9 mouse cellular contexts compared by ENCODE assay signal in genomic region chr6:33405562-33406275, GRCm38 (mm10).
DNase-seq lines count a peak whose midpoint lies in the region; ATAC-seq and TF ChIP-seq lines count a peak whose summit lies in the region.
"Had no signal": no experiment of that assay in that cellular context is flagged by ENCODE, and none has a peak within 500 bp of the region (broad histone marks: within the 10 kb centered on the region; RNA-seq: fewer than 3 reads in every experiment).

No protein-coding gene starts in this region.

- no peak for ATAC-seq in hindbrain, embryonic 11.5 days (ENCODE audit: low FRiP score)
- no peak for ATAC-seq in hindbrain, embryonic 16.5 days
- no peak for ATAC-seq in erythroid progenitor cell, adult 5-6 weeks (replicated peaks; ENCODE audit: low FRiP score, poor library complexity, severe bottlenecking)

- peak; percentile 63 for TF ChIP-seq CTCF in cortical plate, adult 2 months (IDR thresholded peaks at IDR 0.05; ENCODE audit: extremely low read depth, insufficient read depth, low read length)

- no peak for TF ChIP-seq POLR2A in cortical plate, adult 2 months (IDR thresholded peaks at IDR 0.05; ENCODE audit: extremely low read depth, insufficient read depth, low read length)

- WGBS in hindbrain, embryonic 11.5 days, result 68% methylated on average over 4 of the region's 4 CpGs
- 57% methylated on average over 4 of the region's 4 CpGs for WGBS in hindbrain, embryonic 16.5 days

- H3K36me3 ChIP-seq in hindbrain, embryonic 11.5 days (ENCODE audit: control insufficient read depth, insufficient read depth, low read length), result no peaks in the 10 kb centered on the region
- H3K36me3 ChIP-seq in hindbrain, embryonic 16.5 days (ENCODE audit: control insufficient read depth, insufficient read depth, low read length), result no peaks in the 10 kb centered on the region

- H3K4me2 ChIP-seq in hindbrain, embryonic 11.5 days (replicated peaks; ENCODE audit: low read depth, low read length), result no peak overlapping the region
- H3K4me2 ChIP-seq in hindbrain, embryonic 16.5 days (ENCODE audit: low read length), result no peak overlapping the region

- no peaks in the 10 kb centered on the region for H3K9me3 ChIP-seq in hindbrain, embryonic 11.5 days (ENCODE audit: control insufficient read depth, low read length)
- no peaks in the 10 kb centered on the region for H3K9me3 ChIP-seq in hindbrain, embryonic 16.5 days (ENCODE audit: control insufficient read depth, low read length)

- H3K9ac ChIP-seq in hindbrain, embryonic 11.5 days (ENCODE audit: low read depth, low read length), result no peak overlapping the region
- no peak overlapping the region for H3K9ac ChIP-seq in hindbrain, embryonic 16.5 days (ENCODE audit: low read depth, low read length)

- H3K27ac ChIP-seq in hindbrain, embryonic 11.5 days (ENCODE audit: low read depth, low read length), result no peak overlapping the region
- no peak overlapping the region; the same call in 1 of the 2 replicates for H3K27ac ChIP-seq in hindbrain, embryonic 16.5 days (ENCODE audit: low read depth, low read length)
- no peak overlapping the region for H3K27ac ChIP-seq in cortical plate, adult 2 months (ENCODE audit: insufficient read depth, low read length)

- no peak overlapping the region for H3K4me3 ChIP-seq in hindbrain, embryonic 11.5 days (ENCODE audit: low read depth, low read length)
- H3K4me3 ChIP-seq in hindbrain, embryonic 16.5 days (ENCODE audit: low read length), result no peak overlapping the region
- no peak overlapping the region for H3K4me3 ChIP-seq in cortical plate, adult 2 months (ENCODE audit: insufficient read depth, low read length)

- peak; percentile 13 for DNase-seq in hindbrain, embryonic 11.5 days (ENCODE audit: low spot score)
- peak; percentile 29 for DNase-seq in right cerebral cortex, adult 18-20 months
- DNase-seq in right cerebral cortex, postnatal 36 days (ENCODE audit: low spot score in 2 of 2), result no peak
- DNase-seq in urinary bladder, postnatal 36 days (ENCODE audit: low spot score in 2 of 2), result no peak
- DNase-seq: gastrocnemius, postnatal 10 days; thymus, postnatal 36 days had no signal

- H3K4me1 ChIP-seq in hindbrain, embryonic 11.5 days (replicated peaks; ENCODE audit: control insufficient read depth, insufficient read depth, low read length), result no peaks in the 10 kb centered on the region
- peaks cover 11% of the 10 kb centered on the region for H3K4me1 ChIP-seq in hindbrain, embryonic 16.5 days (ENCODE audit: control insufficient read depth, insufficient read depth, low read depth, low read length)
- H3K4me1 ChIP-seq in cortical plate, adult 2 months (ENCODE audit: control insufficient read depth, insufficient read depth, low read length), result no peaks in the 10 kb centered on the region; the same call in 1 of the 2 replicates

- H3K27me3 ChIP-seq in hindbrain, embryonic 11.5 days (ENCODE audit: control insufficient read depth, insufficient read depth, low read length), result no peaks in the 10 kb centered on the region
- no peaks in the 10 kb centered on the region for H3K27me3 ChIP-seq in hindbrain, embryonic 16.5 days (replicated peaks; ENCODE audit: control insufficient read depth, insufficient read depth, low read length)

Comparison
In these comparisons a context has a peak if more than half of its experiments do, and no peak if none do; other contexts are left out.
1. DNase-seq: peak in hindbrain, embryonic 11.5 days (single experiment) and right cerebral cortex, adult 18-20 months (single experiment); none in right cerebral cortex, postnatal 36 days (0 of 2) and urinary bladder, postnatal 36 days (0 of 2).